Mouse (Mus musculus) stomach, postnatal 0 days (tissue): ENCODE measurements at regions not wholly inside any gene's neighbourhood (a gene's known extent, or its start where the extent isn't known, plus 50 kb on each side); places are given as distances from the start of the nearest gene placed in this dataset.

Experiments used
- ATAC-seq: fragments of 200-750 bp; cut with Nextera tagmentation; 2 replicates; pipeline ENCODE4 v1.8.0; 2017; ENCODE audit not compliant: low FRiP score, low TSS enrichment
- DNase-seq: peaks from one replicate; pipeline ENCODE4 v3.0.0-alpha.2; 2016; ENCODE audit warnings: low spot score
- H3K27ac ChIP-seq: fragments of 300-500 bp; sonication (generic); replicated peaks from 2 replicates; pipeline ENCODE4 v1.5.1; 2014; ENCODE audit warnings: mild to moderate bottlenecking, control low read depth
- H3K27me3 ChIP-seq: fragments of 300-500 bp; sonication (generic); 2 replicates; pipeline ENCODE4 v1.6.1; 2014; ENCODE audit warnings: low read length; ENCODE audit not compliant: control insufficient read depth, insufficient read depth
- H3K36me3 ChIP-seq: fragments of 300-500 bp; sonication (generic); 2 replicates; pipeline ENCODE4 v1.6.1; 2014; ENCODE audit warnings: low read length, mixed read lengths; ENCODE audit not compliant: control insufficient read depth, insufficient read depth
- H3K4me1 ChIP-seq: fragments of 300-500 bp; sonication (generic); replicated peaks from 2 replicates; pipeline ENCODE4 v1.6.1; 2014; ENCODE audit warnings: antibody characterized with exemption; ENCODE audit not compliant: control insufficient read depth, insufficient read depth
- H3K4me2 ChIP-seq: fragments of 300-500 bp; sonication (generic); replicated peaks from 2 replicates; pipeline ENCODE4 v1.6.1; 2014; ENCODE audit warnings: low read depth, mild to moderate bottlenecking, control low read depth, moderate library complexity
- H3K4me3 ChIP-seq: fragments of 300-500 bp; sonication (generic); 2 replicates; pipeline ENCODE4 v1.5.1; 2014; ENCODE audit warnings: low read depth, low read length, control low read depth
- H3K9ac ChIP-seq: fragments of 300-500 bp; sonication (generic); 2 replicates; pipeline ENCODE4 v1.6.1; 2014; ENCODE audit warnings: mild to moderate bottlenecking, low read length, control low read depth, mixed read lengths
- H3K9me3 ChIP-seq: fragments of 300-500 bp; sonication (generic); 2 replicates; pipeline ENCODE4 v1.6.1; 2016; ENCODE audit warnings: low read length; ENCODE audit not compliant: control insufficient read depth
- CTCF ChIP-seq: IDR thresholded peaks from 2 replicates; pipeline ENCODE4 v1.5.1; 2016; ENCODE audit warnings: antibody characterized with exemption, low read depth, mild to moderate bottlenecking, moderate library complexity
- EP300 ChIP-seq: optimal IDR thresholded peaks from 2 replicates; pipeline ENCODE3; 2016; ENCODE audit warnings: antibody characterized with exemption
- WGBS: fragments of 180-500 bp; shearing (Covaris S2); extraction: QIAGEN DNeasy Blood & Tissue Kit; methylation state at CpG from one replicate; pipeline ENCODE4 v1.1.7; 2014; 5-methylcytosine and 5-hydroxymethylcytosine counted together

- no peak overlapping the region for H3K4me3 ChIP-seq
- no peak overlapping the region for H3K9ac ChIP-seq
- WGBS: 40% methylated on average over 4 of the region's 4 CpGs
- peak overlapping the region; percentile 65 for H3K27ac ChIP-seq
- H3K9me3 ChIP-seq: no peaks in the 10 kb centered on the region
- H3K36me3 ChIP-seq: no peaks in the 10 kb centered on the region
- peak; percentile 21 for DNase-seq
- TF ChIP-seq EP300: no peak
- TF ChIP-seq CTCF: no peak
- no peaks in the 10 kb centered on the region for H3K27me3 ChIP-seq
- no peak overlapping the region for H3K4me2 ChIP-seq
- H3K4me1 ChIP-seq: no peaks in the 10 kb centered on the region
- peak; percentile 69; the same call in 1 of the 2 replicates for ATAC-seq
Measured at GRCm38 (mm10) chr3:119995781-119996180, 211.5 kb upstream of the Ptbp2 start.

GRCm38 (mm10) chr3:119987245-119987852, 203.1 kb upstream of the Ptbp2 start:
- Histone ChIP-seq H3K9me3 (no peaks in the 10 kb centered on the region), H3K9ac (no peak overlapping the region), H3K4me2 (no peak overlapping the region), H3K27ac (no peak overlapping the region), H3K27me3 (no peaks in the 10 kb centered on the region), H3K36me3 (no peaks in the 10 kb centered on the region), H3K4me1 (no peaks in the 10 kb centered on the region), H3K4me3 (no peak overlapping the region)
- DNase-seq (no peak), ATAC-seq (no peak)
- TF ChIP-seq CTCF (no peak), EP300 (no peak)
- WGBS: 49% methylated on average over 3 of the region's 3 CpGs

- ATAC-seq: no peak
- no peaks in the 10 kb centered on the region for H3K36me3 ChIP-seq
- H3K9me3 ChIP-seq: no peaks in the 10 kb centered on the region
- H3K4me2 ChIP-seq: no peak overlapping the region
- H3K9ac ChIP-seq: no peak overlapping the region
- H3K27me3 ChIP-seq: no peaks in the 10 kb centered on the region
- H3K27ac ChIP-seq: no peak overlapping the region
- H3K4me3 ChIP-seq: no peak overlapping the region
- TF ChIP-seq EP300 (no peak), CTCF (no peak)
- 93% methylated on average over 1 of the region's 1 CpGs for WGBS
- no peaks in the 10 kb centered on the region for H3K4me1 ChIP-seq
- DNase-seq: no peak
Measured at GRCm38 (mm10) chr3:119977349-119977748, 193.1 kb upstream of the Ptbp2 start.

- WGBS: 60% methylated on average over 3 of the region's 3 CpGs
- Histone ChIP-seq H3K9ac (no peak overlapping the region), H3K4me3 (no peak overlapping the region), H3K4me1 (no peaks in the 10 kb centered on the region), H3K4me2 (no peak overlapping the region), H3K27me3 (no peaks in the 10 kb centered on the region), H3K27ac (no peak overlapping the region), H3K36me3 (no peaks in the 10 kb centered on the region), H3K9me3 (no peaks in the 10 kb centered on the region)
- ATAC-seq (no peak), DNase-seq (no peak)
- no peak for TF ChIP-seq EP300
- TF ChIP-seq CTCF: no peak
Measured at GRCm38 (mm10) chr3:119976363-119976762, 192.1 kb upstream of the Ptbp2 start.

GRCm38 (mm10) chr3:119958799-119959467, 174.7 kb upstream of the Ptbp2 start:
- Histone ChIP-seq H3K9ac (no peak overlapping the region), H3K27me3 (no peaks in the 10 kb centered on the region), H3K27ac (no peak overlapping the region), H3K4me2 (no peak overlapping the region), H3K9me3 (no peaks in the 10 kb centered on the region), H3K36me3 (no peaks in the 10 kb centered on the region), H3K4me3 (no peak overlapping the region), H3K4me1 (no peaks in the 10 kb centered on the region)
- WGBS: 35% methylated on average over 5 of the region's 5 CpGs
- DNase-seq: no peak
- no peak for ATAC-seq
- no peak for TF ChIP-seq EP300
- no peak for TF ChIP-seq CTCF

GRCm38 (mm10) chr3:119957529-119957928, 173.3 kb upstream of the Ptbp2 start:
- ATAC-seq: no peak
- H3K9ac ChIP-seq: no peak overlapping the region
- H3K4me1 ChIP-seq: no peaks in the 10 kb centered on the region
- no peak overlapping the region for H3K4me3 ChIP-seq
- no peaks in the 10 kb centered on the region for H3K27me3 ChIP-seq
- 73% methylated on average over 8 of the region's 8 CpGs for WGBS
- no peak overlapping the region for H3K4me2 ChIP-seq
- no peaks in the 10 kb centered on the region for H3K9me3 ChIP-seq
- DNase-seq: no peak
- TF ChIP-seq EP300 (no peak), CTCF (no peak)
- no peak overlapping the region for H3K27ac ChIP-seq
- H3K36me3 ChIP-seq: no peaks in the 10 kb centered on the region
